Mouse (Mus musculus) heart, embryonic 12.5 days (tissue): ENCODE results near the gene Snapc3. TPM values are rescaled to one million over a fixed set of nuclear protein-coding genes. Genes with fewer than 3 reads are reported as not detected.

Source experiments
- ATAC-seq: fragments of 200-750 bp; cut with Nextera tagmentation; 2 replicates; pipeline ENCODE4 v1.8.0; 2017; ENCODE audit warnings: moderate TSS enrichment, moderate library complexity; ENCODE audit not compliant: insufficient number of reproducible peaks, low FRiP score
- H3K27ac ChIP-seq: fragments of 300-500 bp; sonication (generic); 2 replicates; pipeline ENCODE4 v1.5.1; 2016; ENCODE audit warnings: mild to moderate bottlenecking, moderate library complexity; ENCODE audit not compliant: poor library complexity, severe bottlenecking
- H3K27me3 ChIP-seq: fragments of 300-500 bp; sonication (generic); replicated peaks from 2 replicates; pipeline ENCODE4 v1.6.1; 2016; ENCODE audit warnings: mild to moderate bottlenecking, moderate library complexity
- H3K36me3 ChIP-seq: fragments of 300-500 bp; sonication (generic); 2 replicates; pipeline ENCODE4 v1.6.1; 2016; ENCODE audit warnings: mild to moderate bottlenecking, moderate library complexity
- H3K4me1 ChIP-seq: fragments of 300-500 bp; sonication (generic); replicated peaks from 2 replicates; pipeline ENCODE4 v1.6.1; 2016; ENCODE audit warnings: mild to moderate bottlenecking
- H3K4me2 ChIP-seq: fragments of 300-500 bp; sonication (generic); 2 replicates; pipeline ENCODE4 v1.6.1; 2016; ENCODE audit warnings: mild to moderate bottlenecking, moderate library complexity
- H3K4me3 ChIP-seq: fragments of 300-500 bp; sonication (generic); 2 replicates; pipeline ENCODE4 v1.5.1; 2016; ENCODE audit warnings: mild to moderate bottlenecking
- H3K9ac ChIP-seq: fragments of 300-500 bp; sonication (generic); 2 replicates; pipeline ENCODE4 v1.6.1; 2016; ENCODE audit warnings: mild to moderate bottlenecking, moderate library complexity
- H3K9me3 ChIP-seq: fragments of 300-500 bp; sonication (generic); replicated peaks from 2 replicates; pipeline ENCODE4 v1.6.1; 2016; ENCODE audit warnings: mild to moderate bottlenecking, moderate library complexity
- WGBS: fragments of 180-500 bp; shearing (Covaris S2); methylation state at CpG from one replicate; pipeline ENCODE4 v1.1.7; 2016; 5-methylcytosine and 5-hydroxymethylcytosine counted together
- polyA plus RNA-seq: library from polyadenylated mRNA; unstranded; fragments of >200 nt; fragmentation: Nextera tagmentation; extraction: Ambion mirVana; gene quantifications from 2 replicates; pipeline ENCODE4 v1.2.1, GENCODE M21; 2016

Snapc3 gene
- polyA plus RNA-seq, 1 experiment from 2014 or later, result 32.6 TPM

DNA sequence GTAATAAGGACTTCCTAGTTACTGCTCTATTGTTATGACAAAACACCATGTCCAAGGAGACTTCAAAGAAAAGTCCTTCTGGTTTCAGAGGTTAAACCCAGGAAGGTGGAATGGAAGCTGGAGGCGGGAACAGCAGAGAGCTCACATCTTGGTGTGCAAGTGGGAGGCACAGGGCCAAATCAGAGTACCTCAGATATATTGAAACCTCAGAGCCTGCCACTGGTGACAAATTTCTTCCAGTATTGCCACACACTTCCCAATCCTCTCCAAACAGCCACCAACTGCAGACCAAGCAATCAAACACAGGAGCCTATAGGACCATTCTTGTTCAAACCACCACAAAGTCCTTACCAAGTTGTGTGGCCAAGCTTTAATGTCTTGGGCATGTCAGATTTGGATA lies 23.8 kb upstream of the Snapc3 start:
- no peak for ATAC-seq
- 83% methylated on average over 1 of the region's 1 CpGs for WGBS
- Histone ChIP-seq H3K4me2 (no peak overlapping the region), H3K9me3 (no peaks in the 10 kb centered on the region), H3K9ac (no peak overlapping the region), H3K4me3 (no peak overlapping the region), H3K36me3 (no peaks in the 10 kb centered on the region), H3K27me3 (no peaks in the 10 kb centered on the region), H3K4me1 (no peaks in the 10 kb centered on the region), H3K27ac (no peak overlapping the region)

DNA sequence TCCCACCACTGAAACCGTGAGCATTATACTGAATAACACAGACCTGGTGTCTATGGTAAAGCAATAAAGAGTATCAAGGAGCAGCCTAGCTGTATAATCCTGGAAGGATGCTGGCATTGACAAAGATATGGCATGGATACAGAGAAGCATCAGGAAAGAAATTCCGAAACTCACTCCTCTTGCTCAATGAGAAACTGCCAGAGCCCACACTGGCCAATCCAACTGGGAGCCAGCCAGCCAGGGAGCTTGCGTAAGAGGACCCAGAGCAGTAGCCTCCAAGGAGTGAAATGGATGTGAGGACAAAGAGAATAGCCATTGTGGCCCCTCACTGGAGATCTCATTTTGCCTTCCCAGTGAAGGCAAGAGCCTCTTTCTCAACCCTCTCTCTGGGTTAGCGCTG lies 21.2 kb upstream of the Snapc3 start:
- no peak overlapping the region for H3K4me2 ChIP-seq
- no peaks in the 10 kb centered on the region for H3K27me3 ChIP-seq
- no peaks in the 10 kb centered on the region for H3K9me3 ChIP-seq
- H3K36me3 ChIP-seq, result no peaks in the 10 kb centered on the region
- no peak overlapping the region for H3K4me3 ChIP-seq
- no peaks in the 10 kb centered on the region for H3K4me1 ChIP-seq
- no peak overlapping the region for H3K9ac ChIP-seq
- WGBS, result 98% methylated on average over 4 of the region's 4 CpGs
- no peak for ATAC-seq
- no peak overlapping the region for H3K27ac ChIP-seq

DNA sequence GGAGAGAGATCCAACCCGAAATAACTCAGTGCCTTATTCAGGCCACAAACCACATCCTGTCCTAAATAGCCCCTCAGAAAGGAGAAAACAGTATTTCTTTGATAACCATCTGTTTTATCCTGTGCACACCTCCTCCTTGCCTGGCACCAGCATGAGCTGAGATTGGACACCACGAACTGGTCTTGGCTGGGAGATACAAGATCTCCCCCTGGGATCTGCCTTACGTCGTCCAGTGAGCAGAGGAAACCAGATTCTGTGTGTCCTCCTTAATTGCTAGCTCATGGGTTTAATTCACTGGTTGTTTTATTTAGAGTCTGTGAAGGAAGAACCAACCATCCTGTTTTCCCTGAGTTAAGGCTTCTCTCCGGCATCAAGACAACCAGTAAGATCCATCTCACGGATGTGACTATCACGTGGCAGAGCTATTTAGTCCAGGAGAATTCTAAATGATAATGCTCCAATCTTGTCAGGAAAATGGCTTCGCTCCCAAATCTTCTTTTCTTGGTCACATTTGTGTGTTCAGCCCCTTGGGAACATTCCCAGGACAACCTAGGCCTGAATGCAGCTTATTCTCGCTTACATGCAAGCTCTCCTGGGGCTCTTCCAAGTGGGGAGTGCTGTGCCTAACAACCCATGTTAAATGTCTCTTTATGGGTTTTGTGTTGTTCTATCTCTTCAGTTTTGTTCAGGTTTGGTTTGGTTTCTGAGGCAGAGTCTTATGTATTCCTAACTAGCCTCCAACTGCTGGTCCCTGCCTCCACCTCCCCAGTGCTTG lies 20.3 kb upstream of the Snapc3 start:
- Histone ChIP-seq H3K36me3 (no peaks in the 10 kb centered on the region), H3K27me3 (no peaks in the 10 kb centered on the region), H3K4me1 (no peaks in the 10 kb centered on the region), H3K9ac (no peak overlapping the region), H3K9me3 (no peaks in the 10 kb centered on the region), H3K4me2 (no peak overlapping the region), H3K4me3 (no peak overlapping the region), H3K27ac (no peak overlapping the region)
- 69% methylated on average over 9 of the region's 9 CpGs for WGBS
- no peak for ATAC-seq

DNA sequence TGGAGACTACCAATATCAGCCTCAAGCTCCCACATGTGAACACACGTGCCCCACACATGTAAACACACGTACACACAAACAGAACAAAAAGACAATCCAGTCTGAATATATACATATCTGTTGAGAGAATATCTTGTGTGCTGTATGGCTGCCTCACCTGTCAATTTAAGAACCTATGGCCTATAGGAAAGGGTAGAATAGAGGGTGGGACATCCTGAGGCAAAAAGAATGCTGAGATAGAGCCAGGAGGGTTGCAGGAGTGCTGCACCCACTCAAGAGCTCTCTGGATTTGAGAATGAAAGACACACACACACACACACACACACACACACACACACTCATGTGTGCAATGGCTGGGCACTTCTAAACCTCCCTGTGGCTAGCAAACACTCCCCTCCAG lies 19.0 kb upstream of the Snapc3 start:
- 75% methylated on average over 2 of the region's 2 CpGs for WGBS
- Histone ChIP-seq H3K4me2 (no peak overlapping the region), H3K9ac (no peak overlapping the region), H3K4me3 (no peak overlapping the region), H3K36me3 (no peaks in the 10 kb centered on the region), H3K27ac (no peak overlapping the region), H3K4me1 (no peaks in the 10 kb centered on the region), H3K27me3 (no peaks in the 10 kb centered on the region), H3K9me3 (peaks cover 8% of the 10 kb centered on the region)
- no peak for ATAC-seq

DNA sequence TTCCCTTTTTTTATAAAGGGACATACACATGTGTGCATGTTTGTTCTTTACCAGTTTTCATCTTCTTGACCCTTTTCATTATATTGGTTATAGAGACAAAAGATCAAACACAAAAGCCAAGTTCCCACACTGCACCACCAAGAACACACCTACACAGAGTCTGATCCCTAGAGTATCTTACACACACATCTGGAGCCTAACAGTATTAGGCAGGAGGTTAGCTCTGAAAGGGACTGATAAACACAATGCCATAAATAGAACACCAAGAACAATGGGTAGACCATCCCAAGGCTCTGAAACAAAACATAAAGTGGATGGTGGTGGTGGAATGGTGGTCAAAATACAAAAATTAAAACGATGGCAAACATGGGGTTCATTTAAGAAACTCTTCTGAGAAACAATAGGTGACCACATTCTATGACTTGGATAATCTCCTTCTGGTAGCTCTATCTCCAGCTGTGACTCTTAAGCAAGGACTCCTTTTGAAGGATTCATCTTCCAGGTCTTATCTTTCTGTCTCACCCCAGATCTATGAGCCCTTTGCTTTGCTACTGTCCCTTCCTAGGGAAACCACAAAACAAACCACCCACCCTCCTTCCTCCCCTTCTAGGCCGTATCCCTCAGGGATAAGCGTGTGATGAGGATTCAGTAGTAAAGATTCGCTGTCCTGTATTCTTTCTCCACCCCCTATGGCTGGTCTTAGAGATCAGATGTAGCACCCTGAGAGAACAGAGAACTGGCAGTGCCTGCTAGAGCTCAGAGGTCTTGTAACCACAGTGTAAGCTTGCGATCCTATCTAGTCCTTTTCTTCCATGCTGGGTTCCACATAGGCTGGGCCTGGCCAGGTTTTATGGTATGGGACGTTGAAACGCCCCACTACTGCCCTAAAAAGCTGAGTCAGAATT lies 16.6 kb upstream of the Snapc3 start:
- H3K9me3 ChIP-seq, result peaks cover 9% of the 10 kb centered on the region
- H3K27ac ChIP-seq, result no peak overlapping the region
- WGBS, result 81% methylated on average over 7 of the region's 7 CpGs
- H3K9ac ChIP-seq, result no peak overlapping the region
- no peak overlapping the region for H3K4me3 ChIP-seq
- H3K4me1 ChIP-seq, result no peaks in the 10 kb centered on the region
- ATAC-seq, result no peak
- H3K4me2 ChIP-seq, result no peak overlapping the region
- H3K36me3 ChIP-seq, result no peaks in the 10 kb centered on the region
- H3K27me3 ChIP-seq, result no peaks in the 10 kb centered on the region

DNA sequence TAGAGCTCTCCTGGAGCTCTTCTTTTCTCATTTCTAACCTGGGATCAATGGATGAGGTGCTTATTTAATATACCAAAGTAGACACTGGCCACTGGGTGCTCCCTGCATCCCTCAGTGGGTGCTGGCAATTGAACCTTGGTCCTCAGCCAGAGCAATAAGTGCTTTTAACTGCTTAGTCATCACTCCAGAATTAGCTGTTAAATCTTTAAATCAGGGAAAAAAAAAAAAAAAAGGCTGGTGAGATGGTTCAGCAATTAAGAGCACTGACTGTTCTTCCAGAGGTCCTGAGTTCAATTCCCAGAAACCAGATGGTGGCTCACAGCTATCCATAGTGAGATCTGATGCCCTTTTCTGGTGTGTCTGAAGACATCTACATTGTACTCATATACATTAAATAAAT lies 15.8 kb upstream of the Snapc3 start:
- Histone ChIP-seq H3K4me3 (no peak overlapping the region), H3K9ac (no peak overlapping the region), H3K4me2 (no peak overlapping the region), H3K27me3 (no peaks in the 10 kb centered on the region), H3K27ac (no peak overlapping the region), H3K9me3 (peaks cover 9% of the 10 kb centered on the region), H3K4me1 (no peaks in the 10 kb centered on the region), H3K36me3 (no peaks in the 10 kb centered on the region)
- ATAC-seq, result no peak

DNA sequence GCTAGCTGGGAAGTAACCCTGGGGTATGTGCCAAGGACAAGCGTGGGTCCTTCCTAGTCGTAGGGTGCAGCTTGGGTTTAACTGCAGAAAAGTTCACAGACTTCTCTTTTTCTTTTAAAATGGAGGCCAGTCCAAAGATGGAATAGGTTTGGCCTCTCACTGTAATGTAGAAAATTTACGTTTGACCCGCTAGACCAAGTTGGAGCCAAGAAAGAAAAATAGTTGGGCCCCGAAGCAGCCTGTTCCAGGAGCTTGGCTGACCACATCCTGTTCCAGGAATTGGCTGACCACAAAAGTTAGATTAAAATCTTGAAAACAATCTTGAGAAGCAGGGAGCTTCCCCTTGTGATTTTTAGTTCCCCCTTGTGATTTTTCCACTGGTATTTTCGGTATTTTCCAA lies 9.8 kb upstream of the Snapc3 start:
- no peaks in the 10 kb centered on the region for H3K4me1 ChIP-seq
- H3K4me3 ChIP-seq, result no peak overlapping the region
- no peak overlapping the region for H3K27ac ChIP-seq
- WGBS, result 85% methylated on average over 6 of the region's 6 CpGs
- no peak overlapping the region for H3K9ac ChIP-seq
- no peaks in the 10 kb centered on the region for H3K27me3 ChIP-seq
- no peak for ATAC-seq
- H3K4me2 ChIP-seq, result no peak overlapping the region
- 0 out of 2 replicates have a peak, but pooled peaks cover 5% of the 10 kb centered on the region for H3K36me3 ChIP-seq
- H3K9me3 ChIP-seq, result peaks cover 29% of the 10 kb centered on the region

- Histone ChIP-seq H3K4me1 (no peaks in the 10 kb centered on the region), H3K9me3 (peaks cover 20% of the 10 kb centered on the region), H3K27ac (no peak overlapping the region), H3K27me3 (no peaks in the 10 kb centered on the region), H3K4me2 (no peak overlapping the region), H3K36me3 (0 out of 2 replicates have a peak, but pooled peaks cover 5% of the 10 kb centered on the region), H3K9ac (no peak overlapping the region), H3K4me3 (no peak overlapping the region)
- no peak for ATAC-seq
- WGBS, result 91% methylated on average over 4 of the region's 4 CpGs
Measured at GRCm38 (mm10) chr4:83409867-83410505, 7.5 kb upstream of the Snapc3 start.

DNA sequence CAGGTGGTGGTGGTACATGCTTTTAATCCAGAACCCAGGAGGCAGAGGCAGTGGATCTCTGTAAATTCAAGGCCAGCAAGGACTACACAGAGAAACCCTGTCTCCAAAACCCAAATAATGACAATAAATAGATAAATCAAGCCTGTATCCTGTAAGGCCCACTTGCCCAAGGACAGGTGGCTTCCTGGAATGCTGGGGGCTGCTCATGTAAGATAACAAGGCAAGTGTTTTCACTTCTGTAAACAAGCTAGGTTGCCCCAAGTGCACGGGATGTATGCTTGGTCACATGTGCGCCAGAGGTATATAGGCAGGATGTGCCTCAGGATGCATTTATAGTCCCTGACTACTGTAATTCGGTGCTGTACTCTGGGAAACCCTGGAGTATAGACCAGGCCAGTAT lies 5.5 kb upstream of the Snapc3 start:
- Histone ChIP-seq H3K27ac (no peak overlapping the region), H3K4me2 (no peak overlapping the region), H3K9ac (no peak overlapping the region), H3K4me3 (no peak overlapping the region), H3K4me1 (no peaks in the 10 kb centered on the region), H3K9me3 (peaks cover 25% of the 10 kb centered on the region), H3K36me3 (peaks cover 5% of the 10 kb centered on the region; the same call in 1 of the 2 replicates), H3K27me3 (no peaks in the 10 kb centered on the region)
- 66% methylated on average over 3 of the region's 3 CpGs for WGBS
- no peak for ATAC-seq

- H3K9ac ChIP-seq, result no peak overlapping the region
- peaks cover 7% of the 10 kb centered on the region for H3K4me1 ChIP-seq
- no peak for ATAC-seq
- 80% methylated on average over 5 of the region's 5 CpGs for WGBS
- no peaks in the 10 kb centered on the region for H3K27me3 ChIP-seq
- H3K36me3 ChIP-seq, result no peaks in the 10 kb centered on the region; the same call in 1 of the 2 replicates
- H3K4me2 ChIP-seq, result no peak overlapping the region
- H3K27ac ChIP-seq, result no peak overlapping the region
- peaks cover 6% of the 10 kb centered on the region for H3K9me3 ChIP-seq
- no peak overlapping the region for H3K4me3 ChIP-seq
Measured at GRCm38 (mm10) chr4:83414241-83414824, 3.2 kb upstream of the Snapc3 start.

- 0% methylated on average over 30 of the region's 30 CpGs for WGBS
- Histone ChIP-seq H3K4me2 (peak overlapping the region; percentile 72), H3K9me3 (peaks cover 6% of the 10 kb centered on the region), H3K36me3 (peaks cover 7% of the 10 kb centered on the region; the same call in 1 of the 2 replicates), H3K4me1 (peaks cover 7% of the 10 kb centered on the region), H3K27me3 (no peaks in the 10 kb centered on the region), H3K27ac (no peak overlapping the region; the same call in 1 of the 2 replicates), H3K4me3 (peak overlapping the region; percentile 90), H3K9ac (peak overlapping the region; percentile 96)
- peak; percentile 61 for ATAC-seq
Measured at GRCm38 (mm10) chr4:83417820-83418186, 279 bp downstream of the Snapc3 start.
